Mouse (Mus musculus): ENCODE results near the gene Rab36.

Gene Rab36

DNA sequence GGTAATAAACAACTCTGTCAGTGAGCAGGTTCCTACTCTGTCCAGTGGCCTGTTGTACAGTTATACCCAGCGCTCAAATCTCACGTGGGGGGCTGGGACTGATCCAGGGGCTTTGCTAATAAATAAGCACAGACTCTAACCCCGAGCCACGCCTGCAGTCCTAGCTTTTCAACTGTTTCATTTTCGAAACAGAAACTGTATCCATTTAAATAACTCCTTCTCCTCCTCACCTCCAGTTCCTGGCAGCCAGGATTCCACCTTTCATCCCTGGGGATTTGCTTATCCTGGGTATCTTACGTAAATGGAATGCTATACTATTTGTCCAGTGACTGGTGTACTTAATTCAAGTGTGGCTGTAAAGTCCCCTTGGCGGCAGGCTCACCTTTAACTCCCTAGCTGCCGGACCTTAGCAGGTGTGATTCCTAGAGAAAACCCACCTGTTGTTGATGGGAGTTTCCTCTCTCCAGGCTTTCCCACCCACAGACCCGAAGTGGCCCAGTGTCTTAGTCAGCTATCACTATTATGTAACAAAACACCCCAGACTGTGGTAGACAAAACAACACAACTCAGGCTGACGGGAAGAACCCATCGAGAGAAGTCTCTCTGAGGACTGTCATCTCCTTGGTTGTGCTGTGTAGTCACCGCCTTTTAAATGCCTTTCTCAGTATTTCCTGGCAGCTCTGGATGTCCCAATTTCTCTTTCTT, 31.9 kb downstream of the Rab36 start:
- in situ Hi-C loops (cut with MboI, MseI): loop anchor here (10.0 kb wide), 1 partner anchor 1036 kb away; no protein-coding TSS in a partner anchor

DNA sequence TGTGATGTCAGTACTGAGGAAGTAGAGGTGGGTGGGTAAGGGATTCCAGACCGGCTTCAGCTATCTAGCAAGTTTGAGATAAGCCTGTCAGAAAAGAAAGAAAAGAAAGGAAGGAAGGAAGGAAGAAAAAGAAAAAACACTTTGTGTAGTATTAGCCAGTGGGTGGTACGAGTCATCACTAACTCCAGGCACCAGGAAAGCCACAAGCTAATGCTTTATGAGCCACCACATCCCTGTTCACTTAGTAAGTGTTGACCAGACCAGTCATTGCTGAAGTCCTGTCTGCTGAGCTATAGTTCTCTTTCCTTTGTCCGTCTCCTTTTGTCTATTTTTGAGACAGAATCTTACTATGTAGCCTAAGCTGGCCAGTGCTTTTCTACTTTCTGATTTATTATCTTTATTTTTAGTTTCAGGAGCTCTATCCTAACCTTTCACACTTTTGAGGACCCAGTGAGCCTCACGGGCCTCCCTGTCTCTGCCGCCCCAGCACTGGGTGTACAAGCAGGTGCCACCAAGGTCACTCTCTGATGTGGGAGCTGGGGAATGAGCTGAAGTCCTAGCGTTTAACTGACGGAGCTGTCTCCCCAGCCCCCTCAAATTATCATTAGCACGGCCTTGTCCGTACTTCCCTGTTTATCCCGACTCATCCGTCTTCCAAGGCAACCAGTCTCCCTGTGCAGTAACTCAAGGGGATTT, 33.6 kb downstream of the Rab36 start:
- in situ Hi-C loops (cut with MboI, MseI): no loop called here

DNA sequence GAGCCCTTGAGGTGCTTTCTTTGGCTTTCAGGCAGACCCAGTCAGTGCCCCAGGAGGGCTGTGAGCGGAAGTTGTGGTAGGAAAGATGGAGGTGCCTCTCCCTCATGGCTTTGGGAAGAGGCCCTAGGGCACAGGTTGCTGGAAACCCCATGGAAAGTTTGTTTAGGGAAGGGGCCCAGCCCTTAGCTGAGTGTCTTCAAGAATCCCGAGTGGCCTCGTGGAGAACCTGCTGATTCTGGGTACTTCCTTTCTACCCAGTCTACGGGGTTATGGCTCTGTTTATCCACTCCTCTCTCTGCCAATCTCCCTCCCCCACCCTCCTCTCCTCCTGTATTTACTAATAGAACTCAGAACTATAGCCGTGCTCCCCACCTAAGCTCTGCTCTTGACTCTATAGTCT, 38.8 kb downstream of the Rab36 start:
- in situ Hi-C loops (cut with MboI, MseI): no loop called here

GRCm38 (mm10) chr10:75078174-75079128, 41.6 kb downstream of the Rab36 start:
- in situ Hi-C loops (cut with MboI, MseI): no loop called here

GRCm38 (mm10) chr10:75085330-75085729, 48.5 kb downstream of the Rab36 start:
- in situ Hi-C loops (cut with MboI, MseI): no loop called here

- in situ Hi-C loops (cut with MboI, MseI): no loop called here
These were observed 51.6 kb downstream of the Rab36 start for GRCm38 (mm10) chr10:75088471-75088870.

- in situ Hi-C loops (cut with MboI, MseI): loop anchor here (10.0 kb wide), 1 partner anchor 697 kb away; no protein-coding TSS in a partner anchor
These were observed 54.8 kb downstream of the Rab36 start for GRCm38 (mm10) chr10:75091478-75092152.

GRCm38 (mm10) chr10:75093252-75093987, 56.6 kb downstream of the Rab36 start:
- in situ Hi-C loops (cut with MboI, MseI): loop anchor here (10.0 kb wide), 1 partner anchor 699 kb away; no protein-coding TSS in a partner anchor

DNA sequence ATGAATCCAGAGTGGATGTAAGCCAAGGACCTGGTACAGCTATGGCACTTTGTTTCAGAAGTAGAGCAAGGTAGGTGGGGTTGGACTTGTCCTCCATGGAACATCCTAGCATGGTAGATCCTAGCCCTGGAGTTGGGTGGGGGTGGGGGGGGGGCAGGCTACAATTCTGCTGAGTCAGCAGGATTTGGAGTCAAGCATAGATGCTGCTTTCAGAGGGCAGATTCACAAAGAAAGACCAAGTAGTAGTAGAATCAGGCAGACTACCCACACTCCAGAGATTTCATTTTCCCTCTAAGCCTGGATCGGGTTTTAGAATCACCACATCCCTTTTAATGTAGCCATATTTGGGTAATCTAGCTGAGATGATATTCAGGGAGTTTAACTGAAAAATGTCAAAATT, 57.5 kb downstream of the Rab36 start:
- in situ Hi-C loops (cut with MboI, MseI): loop anchor here (10.0 kb wide), 1 partner anchor 700 kb away; no protein-coding TSS in a partner anchor

DNA sequence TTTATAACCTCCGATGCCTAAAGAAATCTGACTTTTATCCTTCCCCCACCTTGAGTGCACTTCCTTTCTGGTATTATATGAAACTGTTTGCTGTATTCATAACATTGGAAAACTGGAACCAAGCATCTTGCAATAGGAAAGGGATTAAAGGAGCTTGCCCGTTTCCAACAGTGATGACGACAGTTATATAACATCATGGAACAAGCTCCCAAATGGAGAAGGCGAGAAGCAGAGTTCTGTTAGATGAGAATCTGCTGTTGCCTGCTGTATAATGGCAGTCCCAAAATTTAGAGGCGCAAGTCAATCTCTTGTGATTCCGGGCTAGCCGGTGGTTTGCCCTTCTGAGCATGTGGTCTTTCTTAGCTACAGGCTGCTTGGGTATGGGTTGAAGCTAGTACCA, 58.4 kb downstream of the Rab36 start:
- in situ Hi-C loops (cut with MboI, MseI): loop anchor here (10.0 kb wide), 1 partner anchor 700 kb away; no protein-coding TSS in a partner anchor

- in situ Hi-C loops (cut with MboI, MseI): loop anchor here (10.0 kb wide), 1 partner anchor 704 kb away; no protein-coding TSS in a partner anchor
These were observed 61.8 kb downstream of the Rab36 start for GRCm38 (mm10) chr10:75098446-75099183.

DNA sequence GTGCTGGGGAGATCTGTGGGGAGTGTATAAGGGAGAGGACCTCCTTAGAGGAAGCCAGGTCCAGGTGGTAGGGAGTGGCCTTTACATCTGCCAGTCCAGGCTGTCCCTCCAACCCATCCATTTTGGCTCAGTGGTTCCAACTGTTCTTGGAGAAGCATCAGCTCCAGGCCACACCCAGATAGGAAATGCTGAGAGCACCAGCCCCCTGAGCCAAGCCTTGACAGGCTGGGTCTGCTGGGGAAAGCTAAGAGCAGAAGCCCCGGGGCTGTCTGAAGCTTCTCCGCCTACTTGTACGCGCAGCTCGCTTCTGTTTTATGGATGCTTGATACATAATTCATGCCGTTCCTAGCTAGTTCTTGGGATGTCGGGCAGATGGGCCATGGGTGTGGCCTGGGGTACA, 63.4 kb downstream of the Rab36 start:
- in situ Hi-C loops (cut with MboI, MseI): loop anchor here (25.0 kb wide), 1 partner anchor 963 kb away; no protein-coding TSS in a partner anchor

DNA sequence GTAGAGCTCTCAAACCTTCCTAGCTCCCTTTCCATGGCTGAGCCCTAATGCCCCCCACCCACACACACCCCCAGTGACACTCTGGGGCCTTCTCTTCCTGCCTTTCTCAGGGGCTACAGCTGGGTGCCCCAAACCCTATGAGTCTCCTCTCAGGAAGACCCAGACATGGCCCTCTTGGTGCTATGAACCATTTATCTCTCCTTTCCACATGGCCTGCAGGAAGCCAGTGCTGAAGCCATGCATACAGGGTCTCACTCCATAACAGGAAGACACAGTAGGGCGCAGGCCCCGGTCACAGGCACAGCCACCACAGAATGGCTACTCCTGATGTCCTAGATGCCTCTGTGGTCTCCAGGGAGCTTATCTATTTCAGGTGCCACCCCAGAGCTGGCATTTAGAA, 66.6 kb downstream of the Rab36 start:
- in situ Hi-C loops (cut with MboI, MseI): loop anchor here (25.0 kb wide), 1 partner anchor 966 kb away; no protein-coding TSS in a partner anchor

All from T-helper 2 cell (primary cell).